Mouse (Mus musculus) CD4-positive, CD25-positive, alpha-beta regulatory T cell, adult 2 months (primary cell): Measurements from ENCODE around the gene Olfr703.

Source experiments
- DNase-seq: peaks from one replicate; pipeline ENCODE4 v3.0.0-alpha.2; 2012; ENCODE audit warnings: low read depth, low spot score

Gene Olfr703

GRCm38 (mm10) chr7:106843060-106843459 is at the start of gene Olfr703:
Olfr703 (plus strand) TSS chr7:106843360.
- DNase-seq = no peak

GRCm38 (mm10) chr7:106808734-106809133 is 34.4 kb upstream of the Olfr703 start, which contains the start of gene Olfr700:
Olfr700 (minus strand) TSS chr7:106808834.
- DNase-seq = no peak

- no peak for DNase-seq
These were observed 29.3 kb upstream of the Olfr703 start, which contains the start of gene Olfr701 for GRCm38 (mm10) chr7:106813829-106814228. Olfr701 (plus strand) TSS chr7:106814129.

GRCm38 (mm10) chr7:106815775-106816174 is 27.4 kb upstream of the Olfr703 start:
- DNase-seq = peak; percentile 76

GRCm38 (mm10) chr7:106818414-106818813 is 24.7 kb upstream of the Olfr703 start:
- no peak for DNase-seq

GRCm38 (mm10) chr7:106833793-106834192 is 9.4 kb upstream of the Olfr703 start, which contains the start of gene Olfr702:
Olfr702 (minus strand) TSS chr7:106833893.
- DNase-seq = no peak

GRCm38 (mm10) chr7:106862885-106863284 is 19.7 kb downstream of the Olfr703 start, which contains the start of gene Olfr704:
Olfr704 (plus strand) TSS chr7:106863185.
- no peak for DNase-seq

- no peak for DNase-seq
These were observed 33.6 kb downstream of the Olfr703 start, which contains the start of gene Olfr705 for GRCm38 (mm10) chr7:106876791-106877190. Olfr705 (minus strand) TSS chr7:106876891.

- no peak for DNase-seq
These were observed 44.9 kb downstream of the Olfr703 start, which contains the start of gene Olfr706 for GRCm38 (mm10) chr7:106888062-106888461. Olfr706 (minus strand) TSS chr7:106888162.
